Mouse (Mus musculus) intestine, embryonic 16.5 days (tissue): ENCODE results near the gene Slc25a34. TPM values are rescaled to one million over a fixed set of nuclear protein-coding genes. Genes with fewer than 3 reads are reported as not detected.

Experiments used
- ATAC-seq: fragments of 200-750 bp; cut with Nextera tagmentation; 2 replicates; pipeline ENCODE4 v1.8.0; 2017; ENCODE audit warnings: moderate TSS enrichment, moderate library complexity
- H3K27ac ChIP-seq: fragments of 300-500 bp; sonication (generic); 2 replicates; pipeline ENCODE4 v1.5.1; 2014; ENCODE audit warnings: mild to moderate bottlenecking, low read length
- H3K27me3 ChIP-seq: fragments of 300-500 bp; sonication (generic); replicated peaks from 2 replicates; pipeline ENCODE4 v1.6.1; 2014; ENCODE audit warnings: low read length, control low read depth, mixed read lengths; ENCODE audit not compliant: control insufficient read depth, insufficient read depth
- H3K36me3 ChIP-seq: fragments of 300-500 bp; sonication (generic); 2 replicates; pipeline ENCODE4 v1.6.1; 2014; ENCODE audit warnings: low read length, control low read depth; ENCODE audit not compliant: control insufficient read depth, insufficient read depth
- H3K4me1 ChIP-seq: fragments of 300-500 bp; sonication (generic); 2 replicates; pipeline ENCODE4 v1.6.1; 2014; ENCODE audit warnings: low read length, control low read depth, mixed read lengths; ENCODE audit not compliant: control insufficient read depth, insufficient read depth
- H3K4me2 ChIP-seq: fragments of 300-500 bp; sonication (generic); 2 replicates; pipeline ENCODE4 v1.6.1; 2014; ENCODE audit warnings: low read depth, low read length, control low read depth
- H3K4me3 ChIP-seq: fragments of 300-500 bp; sonication (generic); 2 replicates; pipeline ENCODE4 v1.5.1; 2014; ENCODE audit warnings: mild to moderate bottlenecking, low read length
- H3K9ac ChIP-seq: fragments of 300-500 bp; sonication (generic); 2 replicates; pipeline ENCODE4 v1.6.1; 2014; ENCODE audit warnings: low read depth, low read length
- H3K9me3 ChIP-seq: fragments of 300-500 bp; sonication (generic); 2 replicates; pipeline ENCODE4 v1.6.1; 2016; ENCODE audit warnings: low read length, control low read depth; ENCODE audit not compliant: control insufficient read depth
- WGBS: fragments of 180-500 bp; shearing (Covaris S2); extraction: QIAGEN DNeasy Blood & Tissue Kit; methylation state at CpG from one replicate; pipeline ENCODE4 v1.1.7; 2014; 5-methylcytosine and 5-hydroxymethylcytosine counted together
- polyA plus RNA-seq: library from polyadenylated mRNA; unstranded; fragments of >200 nt; fragmentation: Nextera tagmentation; extraction: Ambion mirVana; gene quantifications from 2 replicates; pipeline ENCODE4 v1.2.1, GENCODE M21; 2015

Gene Slc25a34
- polyA plus RNA-seq, 1 experiment from 2014 or later = 7.4 TPM

GRCm38 (mm10) chr4:141581051-141581450, 42.6 kb downstream of the Slc25a34 start:
- Histone ChIP-seq H3K27me3 (no peaks in the 10 kb centered on the region), H3K4me3 (no peak overlapping the region), H3K4me2 (no peak overlapping the region), H3K27ac (no peak overlapping the region), H3K36me3 (peaks cover 30% of the 10 kb centered on the region), H3K9me3 (no peaks in the 10 kb centered on the region; the same call in 1 of the 2 replicates), H3K9ac (no peak overlapping the region), H3K4me1 (0 out of 2 replicates have a peak, but pooled peaks cover 3% of the 10 kb centered on the region)
- WGBS = 90% methylated on average over 13 of the region's 13 CpGs
- ATAC-seq = no peak

GRCm38 (mm10) chr4:141578833-141579232, 44.8 kb downstream of the Slc25a34 start:
- Histone ChIP-seq H3K27ac (peak overlapping the region; percentile 65), H3K4me1 (peaks cover 14% of the 10 kb centered on the region), H3K9ac (no peak overlapping the region), H3K9me3 (no peaks in the 10 kb centered on the region; the same call in 1 of the 2 replicates), H3K4me2 (no peak overlapping the region), H3K27me3 (no peaks in the 10 kb centered on the region), H3K4me3 (no peak overlapping the region), H3K36me3 (peaks cover 26% of the 10 kb centered on the region)
- 40% methylated on average over 3 of the region's 3 CpGs for WGBS
- ATAC-seq = peak; percentile 93

GRCm38 (mm10) chr4:141576877-141577276, 46.7 kb downstream of the Slc25a34 start:
- H3K4me2 ChIP-seq = no peak overlapping the region
- no peak for ATAC-seq
- no peaks in the 10 kb centered on the region for H3K27me3 ChIP-seq
- no peak overlapping the region for H3K9ac ChIP-seq
- H3K36me3 ChIP-seq = peaks cover 16% of the 10 kb centered on the region
- peaks cover 33% of the 10 kb centered on the region for H3K4me1 ChIP-seq
- no peak overlapping the region for H3K27ac ChIP-seq
- 96% methylated on average over 7 of the region's 7 CpGs for WGBS
- H3K9me3 ChIP-seq = no peaks in the 10 kb centered on the region; the same call in 1 of the 2 replicates
- H3K4me3 ChIP-seq = no peak overlapping the region

GRCm38 (mm10) chr4:141576404-141576803, 47.2 kb downstream of the Slc25a34 start:
- WGBS = 76% methylated on average over 11 of the region's 11 CpGs
- Histone ChIP-seq H3K4me1 (peaks cover 34% of the 10 kb centered on the region), H3K9me3 (no peaks in the 10 kb centered on the region; the same call in 1 of the 2 replicates), H3K27me3 (no peaks in the 10 kb centered on the region), H3K4me3 (no peak overlapping the region), H3K27ac (no peak overlapping the region), H3K9ac (peak overlapping the region; percentile 13; the same call in 1 of the 2 replicates), H3K36me3 (peaks cover 16% of the 10 kb centered on the region), H3K4me2 (no peak overlapping the region)
- no peak for ATAC-seq

GRCm38 (mm10) chr4:141574789-141575702, 48.6 kb downstream of the Slc25a34 start:
- peaks cover 39% of the 10 kb centered on the region for H3K4me1 ChIP-seq
- peak overlapping the region; percentile 49 for H3K4me2 ChIP-seq
- H3K9me3 ChIP-seq = no peaks in the 10 kb centered on the region; the same call in 1 of the 2 replicates
- WGBS = 36% methylated on average over 27 of the region's 27 CpGs
- H3K4me3 ChIP-seq = peak overlapping the region; percentile 21; the same call in 1 of the 2 replicates
- ATAC-seq = peak; percentile 40
- H3K9ac ChIP-seq = 0 out of 2 replicates have a peak overlapping the region, but pooled peaks have one; percentile 14
- H3K27ac ChIP-seq = peak overlapping the region; percentile 58; the same call in 1 of the 2 replicates
- H3K27me3 ChIP-seq = no peaks in the 10 kb centered on the region
- H3K36me3 ChIP-seq = peaks cover 12% of the 10 kb centered on the region

GRCm38 (mm10) chr4:141573359-141573966, 50.2 kb downstream of the Slc25a34 start:
- Histone ChIP-seq H3K4me2 (0 out of 2 replicates have a peak overlapping the region, but pooled peaks have one; percentile 28), H3K4me1 (peaks cover 39% of the 10 kb centered on the region), H3K27ac (peak overlapping the region; percentile 85), H3K9me3 (no peaks in the 10 kb centered on the region; the same call in 1 of the 2 replicates), H3K9ac (peak overlapping the region; percentile 21), H3K27me3 (no peaks in the 10 kb centered on the region), H3K36me3 (peaks cover 12% of the 10 kb centered on the region), H3K4me3 (no peak overlapping the region)
- ATAC-seq = peak; percentile 68
- WGBS = 36% methylated on average over 6 of the region's 6 CpGs

GRCm38 (mm10) chr4:141572668-141573358, 50.8 kb downstream of the Slc25a34 start:
- peaks cover 12% of the 10 kb centered on the region for H3K36me3 ChIP-seq
- no peaks in the 10 kb centered on the region for H3K27me3 ChIP-seq
- peak overlapping the region; percentile 23 for H3K9ac ChIP-seq
- no peak overlapping the region for H3K4me3 ChIP-seq
- H3K9me3 ChIP-seq = no peaks in the 10 kb centered on the region; the same call in 1 of the 2 replicates
- peak overlapping the region; percentile 10 for H3K4me2 ChIP-seq
- peak overlapping the region; percentile 85 for H3K27ac ChIP-seq
- 61% methylated on average over 7 of the region's 7 CpGs for WGBS
- ATAC-seq = peak; percentile 26; the same call in 1 of the 2 replicates
- H3K4me1 ChIP-seq = peaks cover 39% of the 10 kb centered on the region

GRCm38 (mm10) chr4:141571934-141572333, 51.7 kb downstream of the Slc25a34 start:
- peaks cover 4% of the 10 kb centered on the region for H3K36me3 ChIP-seq
- no peak overlapping the region for H3K4me3 ChIP-seq
- 51% methylated on average over 10 of the region's 10 CpGs for WGBS
- 0 out of 2 replicates have a peak overlapping the region, but pooled peaks have one; percentile 23 for H3K9ac ChIP-seq
- no peaks in the 10 kb centered on the region for H3K27me3 ChIP-seq
- peaks cover 40% of the 10 kb centered on the region for H3K4me1 ChIP-seq
- no peaks in the 10 kb centered on the region; the same call in 1 of the 2 replicates for H3K9me3 ChIP-seq
- peak; percentile 9; the same call in 1 of the 2 replicates for ATAC-seq
- no peak overlapping the region for H3K4me2 ChIP-seq
- H3K27ac ChIP-seq = peak overlapping the region; percentile 85; the same call in 1 of the 2 replicates
